Mouse (Mus musculus) right cerebral cortex, postnatal 10 days (tissue): ENCODE measurements around the gene Gsg1.
A peak's percentile ranks its signal among the peaks of the same experiment; 100 is the strongest.

Source experiments
- DNase-seq, 2 experiments: peaks; one replicate each; pipeline ENCODE4 v3.0.0; 2021; ENCODE audit warnings: low spot score in 2 of 2

The Gsg1 gene

GRCm38 (mm10) chr6:135261124-135261523 lies 7.0 kb upstream of the Gsg1 start:
- no peak for DNase-seq

GRCm38 (mm10) chr6:135260435-135260834 lies 6.3 kb upstream of the Gsg1 start:
- DNase-seq, result no peak

GRCm38 (mm10) chr6:135252728-135253077 lies 1.4 kb downstream of the Gsg1 start:
- peak; percentile 91 for DNase-seq

GRCm38 (mm10) chr6:135251849-135252727 lies 2.1 kb downstream of the Gsg1 start:
- no peak for DNase-seq

- no peak for DNase-seq
Observed at GRCm38 (mm10) chr6:135250926-135251699, 3.0 kb downstream of the Gsg1 start.

GRCm38 (mm10) chr6:135249846-135250531 lies 4.2 kb downstream of the Gsg1 start:
- peak; percentile 78 to 80 for DNase-seq

GRCm38 (mm10) chr6:135247861-135248260 lies 6.3 kb downstream of the Gsg1 start:
- DNase-seq, result no peak

GRCm38 (mm10) chr6:135245586-135245985 lies 8.6 kb downstream of the Gsg1 start:
- DNase-seq, result no peak

GRCm38 (mm10) chr6:135240361-135240760 lies 13.8 kb downstream of the Gsg1 start:
- no peak for DNase-seq

- no peak for DNase-seq
Observed at GRCm38 (mm10) chr6:135238211-135238610, 15.9 kb downstream of the Gsg1 start.

- no peak for DNase-seq
Observed at GRCm38 (mm10) chr6:135237326-135237725, 16.8 kb downstream of the Gsg1 start.

GRCm38 (mm10) chr6:135236576-135236975 lies 17.6 kb downstream of the Gsg1 start:
- DNase-seq, result no peak

GRCm38 (mm10) chr6:135235742-135236141 lies 18.4 kb downstream of the Gsg1 start:
- DNase-seq, result no peak

GRCm38 (mm10) chr6:135232443-135233182 lies 21.5 kb downstream of the Gsg1 start:
- DNase-seq, result peak; percentile 54 to 80

- DNase-seq, result no peak
Observed at GRCm38 (mm10) chr6:135230586-135230985, 23.6 kb downstream of the Gsg1 start.

- no peak for DNase-seq
Observed at GRCm38 (mm10) chr6:135228465-135228941, 25.6 kb downstream of the Gsg1 start.

- peak in 1 of 2 experiments; percentile 72 for DNase-seq
Observed at GRCm38 (mm10) chr6:135223786-135224416, 30.2 kb downstream of the Gsg1 start.

GRCm38 (mm10) chr6:135219916-135220315 lies 34.2 kb downstream of the Gsg1 start:
- DNase-seq, result no peak

GRCm38 (mm10) chr6:135218330-135218729 lies 35.8 kb downstream of the Gsg1 start:
- no peak for DNase-seq

GRCm38 (mm10) chr6:135212666-135213065 lies 41.5 kb downstream of the Gsg1 start:
- no peak for DNase-seq

- no peak for DNase-seq
Observed at GRCm38 (mm10) chr6:135211169-135211568, 43.0 kb downstream of the Gsg1 start.
